Mouse (Mus musculus): ENCODE measurements at regions not wholly inside any gene's neighbourhood (a gene's known extent, or its start where the extent isn't known, plus 50 kb on each side); places are given as distances from the start of the nearest gene placed in this dataset.
A peak's percentile ranks its signal among the peaks of the same experiment; 100 is the strongest.

DNA sequence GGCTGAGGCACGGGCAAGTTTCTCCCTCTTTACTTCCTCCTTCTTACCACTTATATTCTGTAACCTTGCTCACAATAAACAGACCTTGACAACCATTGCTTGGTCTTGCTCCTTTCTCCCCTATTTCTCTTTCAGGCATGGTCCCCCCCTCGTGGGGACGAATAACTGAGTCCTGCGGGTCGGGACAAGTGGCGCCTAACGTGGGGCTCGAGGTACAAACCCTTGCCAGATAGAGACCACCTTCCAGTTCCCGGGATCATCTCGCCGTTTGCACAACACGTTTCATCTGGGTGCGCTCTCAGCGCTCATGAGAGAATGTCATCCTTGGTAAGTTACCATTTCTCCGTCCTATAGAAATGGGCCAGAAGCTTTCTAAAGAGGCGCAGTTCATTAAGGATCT, 79.6 kb upstream of the Foxn3 start:
- no peak for DNase-seq

DNA sequence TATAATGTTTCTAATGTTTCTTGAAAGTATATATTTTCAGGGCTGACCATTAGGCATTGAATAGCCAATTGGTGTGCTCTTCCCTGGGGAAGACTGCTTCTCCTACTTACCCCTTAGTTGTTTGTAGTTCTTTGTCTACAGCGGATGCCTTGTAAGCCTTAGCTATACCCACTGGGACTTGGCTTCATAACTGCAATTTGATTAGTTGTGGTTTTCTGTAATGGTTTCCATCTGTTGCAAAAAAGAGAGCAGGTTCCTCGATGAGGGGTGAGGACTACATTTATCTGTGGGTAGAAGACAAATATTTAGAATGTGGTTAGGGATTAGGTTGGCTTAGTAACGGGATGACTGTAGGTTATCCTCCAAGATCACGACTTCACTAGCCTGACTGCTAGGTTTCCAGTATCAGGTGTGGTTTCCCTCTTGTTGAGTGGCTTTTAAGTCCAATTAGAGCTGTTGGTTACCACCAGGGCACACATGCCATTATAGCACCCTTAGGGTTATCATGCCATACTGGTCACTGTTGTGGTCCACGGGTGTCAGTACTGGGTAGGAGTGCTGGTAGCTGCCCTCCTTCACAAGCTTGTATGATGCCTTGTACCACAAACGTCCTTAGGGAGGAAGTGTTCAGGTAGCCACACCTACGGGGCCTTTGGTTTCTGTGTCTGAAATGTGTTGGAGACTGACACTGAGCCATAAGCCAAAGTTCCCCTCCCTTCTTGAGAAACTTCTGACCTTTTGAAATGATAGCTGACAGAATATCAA, 78.9 kb upstream of the Foxn3 start:
- no peak for DNase-seq

DNA sequence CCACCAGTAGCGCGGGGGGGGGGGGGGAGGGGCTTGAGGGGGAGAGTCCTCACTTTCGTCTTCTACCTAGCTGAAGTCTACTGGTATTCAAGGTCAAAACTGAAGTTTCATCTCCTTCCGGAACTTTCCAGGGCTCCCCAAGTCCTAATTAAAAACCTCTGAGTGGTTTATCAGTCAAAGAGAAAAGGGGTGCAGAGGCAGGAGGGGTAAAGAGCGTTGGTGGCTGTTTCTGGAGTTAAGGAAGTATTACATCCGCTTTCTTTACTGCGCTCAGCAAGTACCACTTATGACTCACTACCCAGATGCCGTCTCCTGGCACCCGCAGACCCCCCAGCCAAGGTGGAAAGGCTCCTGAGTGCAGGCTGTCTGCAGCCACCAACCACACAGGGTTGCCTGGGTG, 77.9 kb upstream of the Foxn3 start:
- DNase-seq = no peak

DNA sequence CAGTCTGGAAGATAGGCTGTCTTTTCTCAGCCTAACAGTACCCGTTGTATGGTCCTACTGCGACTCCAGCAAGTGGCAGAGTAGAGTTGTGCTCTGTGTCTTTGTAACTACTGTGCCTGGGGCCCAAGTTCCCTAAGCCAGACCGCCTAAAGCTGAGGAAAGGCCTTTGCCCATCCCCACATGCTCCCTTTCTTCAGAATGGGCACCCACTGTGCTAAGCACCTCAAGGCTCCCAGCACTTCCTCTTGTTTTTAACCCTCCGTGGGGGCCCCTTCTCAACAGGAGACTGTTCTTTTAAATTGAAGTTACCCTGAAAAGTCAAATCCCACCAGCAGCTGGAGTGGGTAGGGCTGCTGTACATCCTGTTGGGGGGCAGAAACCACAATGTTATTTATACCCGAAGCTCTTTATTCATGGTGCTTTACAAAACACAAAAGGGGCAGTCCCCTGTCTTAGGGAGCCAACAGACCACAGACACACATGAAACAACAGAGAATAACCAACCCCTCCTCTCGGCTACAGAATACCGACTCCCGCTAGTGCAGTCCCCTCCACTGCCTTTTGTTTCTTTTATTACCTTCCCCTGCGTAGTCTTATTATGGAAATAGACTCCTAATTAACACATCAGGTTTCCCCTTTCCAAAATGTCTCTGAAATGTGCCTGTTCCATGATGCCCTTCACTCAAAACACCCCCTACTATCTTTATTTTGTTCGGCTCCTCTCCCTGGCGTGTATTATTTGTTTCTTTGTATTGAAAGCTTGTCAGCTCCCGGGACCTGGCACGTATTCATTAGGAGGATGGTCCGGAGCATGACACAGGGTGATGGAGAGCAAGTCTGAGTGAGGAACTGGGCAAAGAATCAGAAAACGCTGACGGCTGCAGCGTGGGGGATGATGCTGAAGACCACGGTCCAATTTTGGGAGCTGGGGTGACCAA, 77.1 kb upstream of the Foxn3 start:
- DNase-seq = peak; percentile 43

DNA sequence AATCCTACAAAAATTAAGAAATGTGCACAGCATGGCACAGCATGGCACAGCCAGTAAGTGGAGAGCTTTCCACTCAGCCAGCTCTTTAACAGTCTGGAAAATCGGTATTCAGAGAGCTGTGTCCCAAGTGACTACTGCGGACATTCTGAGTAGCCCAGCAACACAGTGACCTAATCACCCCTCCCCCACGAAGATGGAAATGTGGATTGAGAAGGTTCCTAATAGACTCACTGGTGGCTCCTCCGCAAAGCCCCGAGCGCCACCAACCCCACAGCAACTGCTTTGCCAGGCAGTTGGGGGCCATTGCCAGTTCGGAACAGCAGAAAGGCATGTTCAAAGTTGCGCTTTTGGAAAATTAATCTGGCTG, 76.4 kb upstream of the Foxn3 start:
- DNase-seq = no peak

DNA sequence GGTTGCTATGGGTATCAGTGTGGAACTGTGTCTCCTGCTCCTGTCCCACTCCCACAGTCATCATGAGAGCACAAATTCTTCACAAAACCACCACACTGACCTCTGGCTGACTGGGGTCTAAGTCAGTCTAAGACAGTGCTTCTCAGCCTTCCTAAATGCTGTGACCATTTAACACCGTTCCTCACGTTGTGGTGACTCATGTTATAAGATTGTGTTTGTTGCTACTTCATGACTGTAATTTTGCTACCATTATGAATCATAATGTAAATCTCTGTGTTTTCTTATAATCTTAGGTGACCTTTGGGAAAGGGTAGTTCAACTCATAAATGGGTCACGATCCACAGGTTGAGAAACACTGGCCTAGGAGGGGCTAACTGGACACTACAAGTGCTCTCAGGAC, 75.7 kb upstream of the Foxn3 start:
- no peak for DNase-seq

DNA sequence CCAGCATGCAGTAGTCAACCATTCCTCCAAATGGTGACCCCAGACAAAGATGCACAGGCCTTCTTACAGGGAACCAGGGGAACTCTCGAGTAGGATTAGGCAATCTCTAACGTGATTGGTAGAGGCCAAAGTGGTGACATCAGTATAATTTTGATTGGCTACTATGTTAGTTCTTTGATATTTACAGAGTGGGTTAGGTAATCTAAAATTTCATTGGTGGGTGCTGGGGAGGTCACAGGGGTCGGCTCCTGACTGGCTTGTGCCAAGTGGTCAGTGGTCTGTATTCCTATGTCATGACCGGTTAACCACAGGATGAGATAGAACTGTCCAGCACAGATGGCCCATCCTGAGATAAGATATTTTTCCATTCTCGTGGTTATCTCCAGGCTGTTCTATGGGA, 74.6 kb upstream of the Foxn3 start:
- no peak for DNase-seq

DNA sequence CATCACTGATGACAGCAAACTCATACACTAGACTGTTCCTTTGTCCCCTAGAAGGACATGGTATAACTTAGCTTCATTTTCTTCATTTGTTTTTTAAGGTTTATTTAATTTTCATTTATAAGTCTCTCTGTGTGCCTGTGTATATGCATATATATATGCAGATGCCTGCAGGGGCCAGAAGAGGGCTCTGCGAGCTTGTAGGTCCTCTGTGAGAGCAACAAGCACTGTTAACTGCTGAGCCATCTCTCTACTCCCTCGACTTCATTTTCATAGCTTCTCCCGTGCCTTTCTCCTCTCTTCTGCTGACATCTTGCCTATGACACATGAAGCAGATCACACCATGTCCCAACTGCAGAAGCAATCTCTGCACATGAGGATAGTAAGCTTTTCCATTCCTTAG, 72.9 kb upstream of the Foxn3 start:
- no peak for DNase-seq

DNA sequence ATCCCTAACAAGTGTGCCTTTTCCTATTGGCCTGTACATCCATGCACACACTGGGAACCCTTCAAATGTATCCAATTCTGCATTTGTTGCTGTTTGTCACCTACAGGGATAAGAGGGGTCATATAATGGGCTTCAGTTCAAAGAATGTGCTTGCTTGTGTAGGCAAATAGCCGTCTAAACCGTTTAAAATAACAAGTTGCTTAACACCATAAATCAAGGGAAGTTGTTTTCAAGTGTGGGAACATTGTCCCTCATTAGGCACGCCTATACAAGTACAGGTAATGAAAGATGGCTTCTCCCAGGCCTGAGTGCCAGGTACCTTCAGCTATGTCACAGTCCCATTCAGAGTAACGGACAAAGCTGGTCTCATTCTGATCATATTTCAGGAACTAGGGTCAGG, 72.0 kb upstream of the Foxn3 start:
- DNase-seq = no peak

DNA sequence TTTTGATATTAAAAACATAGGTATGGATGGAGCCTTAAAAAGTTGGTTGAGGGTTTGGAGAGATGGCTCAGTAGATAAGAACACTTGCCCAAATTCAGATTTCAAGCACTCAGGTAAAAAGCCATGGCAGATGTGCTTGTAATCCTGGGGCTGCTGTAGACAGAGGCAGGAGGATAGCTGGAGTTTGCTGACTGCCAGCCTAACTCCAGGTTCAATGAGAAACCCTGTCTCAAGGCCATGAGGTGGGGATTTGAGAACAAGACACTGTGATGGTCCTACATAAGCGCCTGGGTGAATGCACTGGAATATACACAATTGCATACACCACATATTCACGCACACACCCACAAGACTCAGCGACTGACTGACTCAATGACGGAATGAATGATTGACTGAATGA, 71.3 kb upstream of the Foxn3 start:
- no peak for DNase-seq

DNA sequence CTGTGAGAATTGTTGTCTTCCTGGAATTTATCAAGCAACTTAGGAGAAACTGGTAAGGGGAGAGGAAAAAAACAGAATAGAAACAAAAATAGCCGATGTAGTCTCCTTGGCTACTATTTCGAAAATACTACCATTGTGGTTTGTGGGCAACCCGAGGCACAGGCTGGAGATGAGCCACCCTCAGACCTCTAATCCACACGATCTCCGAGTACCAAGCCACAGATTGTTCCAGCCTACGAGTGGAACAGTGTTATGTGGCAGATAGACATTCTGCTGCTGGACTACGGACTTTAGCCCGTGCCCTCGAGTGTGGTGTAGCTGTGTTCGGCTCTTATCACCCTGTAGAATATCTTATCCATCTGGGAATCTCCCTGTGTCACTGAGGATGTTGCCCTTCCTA, 70.3 kb upstream of the Foxn3 start:
- no peak for DNase-seq

DNA sequence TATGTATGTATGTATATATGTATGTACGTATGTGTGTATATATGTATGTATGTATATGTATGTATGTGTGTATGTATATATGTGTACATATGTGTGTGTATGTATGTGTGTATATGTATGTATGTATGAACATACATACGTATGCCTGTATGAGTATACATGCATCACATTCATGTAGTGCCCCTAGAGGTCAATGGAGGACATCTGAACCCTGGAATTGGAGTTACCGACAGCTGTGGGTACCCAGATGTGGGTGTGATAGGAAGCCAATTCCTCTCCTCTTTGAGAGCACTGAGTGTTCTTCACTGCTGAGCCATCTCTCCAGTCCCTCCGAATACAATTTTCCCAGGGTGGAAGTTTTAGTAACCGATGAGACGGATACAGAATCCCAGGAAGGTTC, 69.6 kb upstream of the Foxn3 start:
- DNase-seq = no peak

DNA sequence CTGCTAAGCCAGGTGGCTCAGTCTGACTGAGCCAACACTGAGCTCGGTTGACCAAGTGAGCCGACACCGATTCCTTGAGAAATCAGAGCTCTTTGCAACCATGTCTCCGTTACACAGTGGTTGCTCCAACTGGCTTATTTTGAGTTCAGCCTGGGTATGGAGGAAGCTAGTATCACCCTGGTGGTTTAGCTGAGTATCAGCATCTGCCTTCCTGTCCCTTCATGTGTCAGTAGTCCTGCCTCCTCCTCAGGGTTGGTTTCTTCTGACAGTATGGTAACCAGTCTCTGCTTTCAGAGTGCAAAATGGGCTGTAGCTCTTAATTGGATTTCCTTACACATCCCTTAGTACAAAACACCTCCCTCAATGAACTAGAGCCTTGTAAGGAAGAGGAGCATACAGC, 66.2 kb upstream of the Foxn3 start:
- DNase-seq = no peak

DNA sequence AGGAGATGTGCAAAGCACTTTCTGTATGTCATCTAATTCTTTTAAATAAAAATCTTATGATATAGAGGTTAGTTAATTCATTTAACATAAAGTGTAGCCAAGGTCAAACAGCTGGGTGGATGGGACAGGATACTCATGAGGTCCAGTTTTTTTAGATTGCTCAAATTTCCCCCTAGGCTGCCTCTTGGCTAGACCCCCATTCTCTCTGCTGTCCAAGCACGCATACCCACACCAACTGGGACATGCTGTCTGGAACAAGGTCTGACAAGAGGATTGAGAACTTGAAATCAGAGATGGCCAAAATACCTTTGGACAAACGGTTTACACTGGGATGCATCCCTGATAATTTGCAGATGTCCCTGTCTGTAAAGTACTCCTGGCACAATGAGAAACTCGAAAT, 65.0 kb upstream of the Foxn3 start:
- no peak for DNase-seq

DNA sequence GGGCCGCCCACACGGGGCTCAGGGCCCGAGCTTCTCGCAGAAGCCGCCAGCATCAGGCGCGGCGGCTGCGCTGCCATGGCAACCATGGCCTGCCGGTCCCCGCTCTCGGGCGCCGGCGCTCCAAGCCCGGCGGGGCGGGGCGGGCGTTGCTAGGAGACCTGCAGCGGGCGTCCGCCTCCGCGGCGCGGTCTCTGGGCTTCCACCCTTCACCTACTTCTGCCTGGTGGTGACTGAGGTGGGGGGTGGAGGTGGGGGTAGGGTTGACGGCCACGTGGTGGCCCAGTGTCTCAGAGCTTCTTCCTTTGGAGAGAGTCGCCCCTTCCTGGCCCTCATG, 64.5 kb upstream of the Foxn3 start:
- DNase-seq = peak; percentile 90

DNA sequence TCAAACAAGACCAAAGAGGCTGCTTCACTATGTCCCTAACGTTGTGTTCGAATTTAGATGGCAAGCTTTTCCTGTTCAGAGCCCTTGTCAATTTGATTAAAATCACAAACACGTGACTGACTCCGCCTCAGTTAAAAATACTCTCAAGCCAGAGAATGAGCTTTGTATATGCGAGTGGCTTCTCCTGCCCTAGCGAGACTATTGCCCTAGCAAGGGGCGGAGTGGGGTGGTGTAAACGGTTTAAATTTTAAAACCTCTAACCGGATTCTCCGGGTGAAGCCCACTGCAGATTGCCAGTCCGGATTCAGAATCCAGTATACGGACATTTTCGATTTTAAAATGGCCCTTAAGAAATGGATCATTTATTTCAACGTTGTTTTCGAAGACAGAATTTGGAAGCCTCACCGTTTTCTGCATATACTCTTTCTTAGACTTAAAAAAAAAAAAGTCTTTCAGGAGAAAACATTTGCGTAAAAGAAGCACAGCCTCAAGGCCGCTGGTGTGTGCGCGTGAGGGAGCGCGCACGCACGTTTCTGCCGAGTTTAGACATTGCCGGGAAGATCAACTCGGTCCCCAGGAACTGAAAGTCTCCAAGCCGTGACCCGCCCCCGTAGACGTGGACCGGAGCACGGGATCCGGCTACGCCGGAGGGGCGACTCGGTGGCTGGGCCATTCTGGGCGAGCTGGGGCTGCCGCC, 64.0 kb upstream of the Foxn3 start:
- peak; percentile 34 for DNase-seq

DNA sequence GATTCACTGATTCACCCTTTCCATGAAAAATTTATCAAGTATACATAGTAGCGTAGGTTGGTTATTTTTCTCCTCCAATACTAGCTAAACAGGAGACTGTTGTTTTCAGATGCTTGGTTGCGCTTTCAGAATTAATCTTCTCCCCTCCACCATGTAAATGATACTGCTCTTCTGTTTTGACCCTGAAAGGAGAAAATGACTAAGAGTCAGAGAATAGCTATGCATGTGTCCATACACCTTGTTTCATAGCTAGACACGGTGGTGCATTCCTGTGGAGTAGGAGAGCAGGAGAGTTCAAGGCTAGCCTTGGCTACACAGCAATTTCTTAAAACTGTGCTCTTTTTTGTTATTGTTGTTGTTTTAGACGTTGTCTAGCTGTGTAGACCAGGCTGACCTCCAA, 62.8 kb upstream of the Foxn3 start:
- DNase-seq = no peak

DNA sequence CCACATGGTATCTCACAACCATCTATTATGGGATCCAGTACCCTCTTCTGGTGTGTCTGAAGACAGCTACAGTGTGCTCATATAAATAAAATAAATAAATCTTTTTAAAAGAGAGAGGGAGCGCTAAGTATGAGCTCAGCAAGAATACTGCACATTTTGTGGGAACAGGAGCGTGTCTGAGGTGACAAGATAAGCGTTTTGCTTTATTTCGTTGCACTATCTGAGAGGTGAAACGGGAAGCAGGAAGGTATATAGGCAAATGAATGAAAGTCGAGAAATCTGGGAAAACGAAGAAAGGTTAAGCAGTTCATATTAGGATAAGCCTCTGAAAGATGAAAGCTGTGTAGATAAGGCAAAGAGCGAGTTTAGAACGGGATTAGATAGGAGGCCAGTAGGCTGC, 61.7 kb upstream of the Foxn3 start:
- no peak for DNase-seq

DNA sequence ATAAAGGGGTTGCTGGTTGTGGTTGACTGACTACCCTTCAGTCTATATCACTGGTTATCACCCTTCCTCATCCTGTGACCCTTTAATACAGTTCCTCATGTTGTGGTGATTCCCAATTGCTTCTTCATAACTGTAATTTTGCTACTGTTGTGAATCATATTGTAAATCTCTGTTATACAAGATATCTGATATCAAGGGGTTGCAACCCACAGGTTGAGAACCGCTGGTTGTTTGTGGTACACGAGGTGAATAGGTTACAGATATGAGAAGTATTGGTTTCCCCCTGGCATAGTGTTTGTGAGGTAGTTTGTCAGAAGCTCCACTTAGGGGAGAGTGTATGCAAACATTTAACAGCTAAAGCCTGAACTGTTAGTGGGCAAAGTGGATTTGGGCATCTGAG, 58.9 kb upstream of the Foxn3 start:
- DNase-seq = no peak

DNA sequence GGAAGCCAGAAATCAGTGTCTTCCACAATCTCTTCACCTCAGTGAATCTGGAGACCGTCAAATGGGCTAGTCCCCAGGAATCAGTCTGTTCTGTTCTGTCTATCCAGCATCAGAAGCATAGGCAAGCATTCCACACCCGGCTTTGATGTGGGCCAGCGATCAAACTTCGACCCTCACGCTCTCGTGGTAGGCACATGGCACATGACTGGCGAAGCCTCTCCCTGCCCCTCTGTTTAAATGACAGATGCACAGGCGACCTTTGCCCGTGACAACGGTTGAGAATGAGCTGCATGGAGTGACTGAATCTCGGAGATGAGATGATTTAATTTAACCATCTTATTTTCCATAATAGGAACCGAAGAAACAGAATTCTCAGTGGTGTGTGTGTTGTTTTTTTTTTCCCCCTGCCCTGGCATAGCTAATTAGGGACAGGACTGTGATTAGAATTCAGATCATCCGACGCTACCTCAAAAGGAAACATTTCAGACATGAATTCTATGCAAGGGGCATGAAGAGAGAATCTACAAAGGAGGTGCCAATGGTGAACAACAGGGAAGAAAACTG, 53.9 kb upstream of the Foxn3 start:
- DNase-seq = no peak

DNA sequence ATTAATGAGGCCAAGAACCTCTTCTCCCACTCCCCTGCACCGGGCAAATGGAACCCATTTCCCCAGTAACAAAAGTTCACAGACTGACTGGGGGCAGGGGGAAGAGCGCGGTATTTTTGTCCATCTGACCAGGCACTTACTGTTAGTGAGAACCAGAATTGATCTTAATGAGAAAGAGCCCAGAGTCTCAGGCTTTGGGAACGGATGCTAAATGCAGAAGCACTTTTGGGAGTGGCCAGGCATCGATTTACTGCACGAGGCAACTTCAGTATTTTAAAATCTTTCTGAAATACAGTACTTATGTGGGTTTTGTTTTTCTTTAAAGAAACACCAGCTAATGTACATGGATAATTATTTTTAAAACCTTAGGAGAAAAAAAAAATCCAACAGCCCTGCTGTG, 51.0 kb upstream of the Foxn3 start:
- no peak for DNase-seq

Measured in lung, postnatal 10 days (tissue).